Mouse (Mus musculus): ENCODE results near the gene Tap1. TPM values are rescaled to one million over a fixed set of nuclear protein-coding genes. Genes with fewer than 3 reads are reported as not detected.

Gene Tap1
- total RNA-seq, 4 experiments from 2014 or later, result 19.5 to 22.2 (median 21.3) TPM

- DNase-seq, result no peak
Measured at GRCm38 (mm10) chr17:34179913-34180859, 7.2 kb upstream of the Tap1 start.

DNA sequence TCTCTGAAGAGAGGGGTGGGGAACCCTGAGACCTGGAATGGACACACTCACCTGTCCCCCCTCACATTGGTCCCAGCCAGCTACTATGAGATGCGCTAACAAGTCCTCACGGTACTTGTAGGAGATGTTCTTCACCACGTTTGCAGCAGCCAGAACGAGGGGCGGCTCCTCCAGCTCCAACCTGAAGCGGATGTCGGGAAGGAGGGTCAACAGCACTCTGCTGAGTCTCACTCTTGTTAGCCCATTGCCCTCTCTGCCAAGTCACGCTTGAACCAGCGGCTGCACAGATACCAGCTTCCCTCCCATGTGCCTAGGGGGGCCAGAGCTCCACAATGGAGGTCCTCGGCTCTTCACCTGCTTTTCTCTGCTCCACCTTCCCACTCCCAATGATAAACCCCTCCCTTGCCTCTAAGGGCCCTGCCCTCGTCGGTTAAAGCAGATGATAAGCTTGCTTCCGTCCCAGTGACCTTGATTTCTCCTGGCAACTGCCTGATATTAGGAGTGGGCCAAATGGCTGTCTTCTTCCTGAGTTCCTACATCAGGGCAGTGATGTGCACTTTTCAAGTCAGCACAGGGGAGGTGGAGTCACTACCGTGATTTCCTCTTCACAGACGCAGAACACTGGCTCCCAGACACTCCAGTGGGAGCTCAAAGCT lies 3.7 kb upstream of the Tap1 start:
- DNase-seq, result no peak

- DNase-seq, result no peak
Measured at GRCm38 (mm10) chr17:34185526-34185925, 1.8 kb upstream of the Tap1 start.

DNA sequence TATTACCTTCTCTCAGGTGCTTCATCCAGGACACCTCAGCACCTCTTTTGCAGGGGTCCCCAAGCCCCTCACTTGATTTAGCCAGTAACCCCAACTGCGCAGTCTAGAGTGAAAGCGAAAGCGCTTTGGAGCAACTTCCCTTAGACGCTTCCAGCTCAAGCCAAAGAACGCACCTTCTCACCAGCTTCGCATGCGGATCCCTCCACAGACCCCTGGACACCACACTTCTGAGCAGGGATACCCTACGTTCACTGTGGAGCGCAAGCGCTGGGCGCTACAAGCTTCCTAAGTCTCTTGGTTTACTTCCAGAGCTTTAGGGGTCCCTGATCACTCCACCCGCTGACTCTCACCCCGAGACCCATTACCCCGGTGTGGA lies 480 bp upstream of the Tap1 start:
- no peak for DNase-seq

- DNase-seq, result no peak
Measured at GRCm38 (mm10) chr17:34188010-34188409, 657 bp downstream of the Tap1 start.

DNA sequence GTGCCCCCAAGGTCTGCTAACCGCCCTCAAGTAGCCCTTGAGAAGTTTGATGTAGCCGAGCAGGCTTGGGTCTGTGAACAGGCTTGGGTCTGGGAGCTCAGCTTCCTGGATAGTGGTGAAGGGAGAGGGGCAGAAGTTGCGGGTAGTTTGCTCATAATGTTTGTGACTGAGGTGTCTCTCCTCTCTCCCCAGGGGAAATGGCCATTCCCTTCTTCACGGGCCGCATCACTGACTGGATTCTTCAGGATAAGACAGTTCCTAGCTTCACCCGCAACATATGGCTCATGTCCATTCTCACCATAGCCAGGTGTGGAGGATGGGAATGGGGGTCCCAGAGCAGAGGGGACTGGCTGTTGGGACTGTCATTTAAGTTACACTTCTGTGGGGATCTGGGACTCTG lies 1.6 kb downstream of the Tap1 start:
- no peak for DNase-seq

DNA sequence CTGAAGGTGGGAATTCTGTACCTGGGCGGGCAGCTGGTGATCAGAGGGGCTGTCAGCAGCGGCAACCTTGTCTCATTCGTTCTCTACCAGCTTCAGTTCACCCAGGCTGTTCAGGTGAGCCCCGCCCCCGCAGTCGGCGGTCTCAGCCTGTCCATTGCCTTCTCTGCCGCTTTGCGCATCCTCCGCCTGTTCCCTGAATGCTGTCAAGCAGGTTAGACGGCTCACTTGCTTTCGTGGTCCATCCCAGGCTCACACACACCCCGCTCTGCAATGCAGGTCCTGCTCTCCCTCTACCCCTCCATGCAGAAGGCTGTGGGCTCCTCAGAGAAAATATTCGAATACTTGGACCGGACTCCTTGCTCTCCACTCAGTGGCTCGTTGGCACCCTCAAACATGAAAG lies 5.5 kb downstream of the Tap1 start:
- no peak for DNase-seq

GRCm38 (mm10) chr17:34193468-34193867 lies 6.1 kb downstream of the Tap1 start:
- no peak for DNase-seq

- no peak for DNase-seq
Measured at GRCm38 (mm10) chr17:34194723-34195122, 7.4 kb downstream of the Tap1 start.

- no peak for DNase-seq
Measured at GRCm38 (mm10) chr17:34196491-34196890, 9.1 kb downstream of the Tap1 start.

- peak; percentile 94 for DNase-seq
Measured at GRCm38 (mm10) chr17:34196941-34197894, 9.9 kb downstream of the Tap1 start, which contains the start of gene Psmb8. TSS of gene Psmb8 (plus strand) at chr17:34197721.

DNA sequence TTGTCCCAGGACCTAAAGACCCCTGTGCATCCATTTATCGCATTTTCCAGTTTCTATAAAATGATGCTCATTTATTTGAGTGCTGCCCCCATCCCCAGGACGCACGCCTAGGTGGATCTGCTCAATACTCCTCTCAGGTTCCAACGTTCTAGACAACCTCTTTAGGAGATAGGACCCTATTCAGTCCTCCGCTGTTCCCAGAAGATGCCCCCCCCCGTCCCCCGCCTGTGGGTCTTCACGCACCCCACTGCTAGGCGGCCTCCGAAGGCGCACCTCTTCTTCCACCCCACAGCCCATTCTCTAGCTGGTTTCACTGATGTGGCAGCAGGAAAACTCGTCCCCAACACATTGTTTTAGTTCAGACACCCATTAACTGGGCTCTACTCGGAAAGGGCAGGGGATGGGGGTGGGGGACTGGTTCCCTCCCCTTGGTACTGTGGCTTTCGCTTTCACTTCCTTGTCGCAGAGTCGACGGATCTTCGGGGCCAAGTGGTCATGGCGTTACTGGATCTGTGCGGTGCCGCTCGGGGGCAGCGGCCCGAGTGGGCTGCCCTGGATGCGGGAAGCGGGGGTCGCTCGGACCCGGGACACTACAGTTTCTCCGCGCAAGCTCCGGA lies 10.7 kb downstream of the Tap1 start:
- no peak for DNase-seq

DNA sequence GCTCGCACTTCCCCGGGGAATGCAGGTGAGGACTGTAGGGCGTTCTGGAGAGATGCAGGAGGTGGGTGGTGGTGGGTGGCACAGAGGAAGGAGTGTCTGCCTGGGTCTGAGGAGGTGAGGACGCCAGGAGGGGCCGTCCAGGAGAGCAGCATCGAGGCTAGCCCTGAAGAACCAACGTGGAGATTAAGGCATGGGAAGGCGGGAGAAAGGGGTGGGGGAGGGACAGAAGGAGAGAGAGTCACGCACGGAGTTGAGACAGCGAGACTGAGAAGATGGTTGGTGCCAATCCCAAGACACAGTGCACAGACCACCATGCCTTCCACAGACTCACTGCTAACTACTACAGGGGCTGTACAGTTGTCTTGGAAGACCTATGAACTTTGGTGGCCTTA lies 11.2 kb downstream of the Tap1 start:
- no peak for DNase-seq

DNA sequence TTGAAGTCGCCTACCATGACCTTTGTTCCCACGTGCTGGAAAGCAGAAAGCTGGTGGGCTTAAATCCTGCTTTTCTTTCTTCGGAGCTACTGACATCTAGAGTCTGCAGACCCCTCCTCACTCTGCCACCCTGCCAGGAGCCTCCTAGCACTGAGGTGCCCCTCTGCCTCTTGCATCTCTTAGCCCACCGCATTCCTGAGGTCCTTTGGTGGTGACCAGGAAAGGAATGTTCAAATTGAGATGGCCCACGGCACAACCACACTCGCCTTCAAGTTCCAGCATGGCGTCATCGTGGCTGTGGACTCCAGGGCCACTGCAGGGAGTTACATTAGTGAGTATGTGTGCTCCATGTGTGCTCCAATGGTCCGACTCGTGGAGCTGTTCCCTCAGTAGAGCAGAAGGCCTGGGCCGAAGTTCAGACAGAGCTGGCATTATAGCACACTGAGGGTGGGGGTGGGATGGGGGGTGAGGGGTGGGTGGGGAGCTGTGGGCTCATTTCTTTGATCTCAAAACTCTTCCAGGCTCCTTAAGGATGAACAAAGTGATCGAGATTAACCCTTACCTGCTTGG lies 11.8 kb downstream of the Tap1 start:
- DNase-seq, result no peak

- DNase-seq, result no peak
Measured at GRCm38 (mm10) chr17:34200047-34200446, 12.7 kb downstream of the Tap1 start.

DNA sequence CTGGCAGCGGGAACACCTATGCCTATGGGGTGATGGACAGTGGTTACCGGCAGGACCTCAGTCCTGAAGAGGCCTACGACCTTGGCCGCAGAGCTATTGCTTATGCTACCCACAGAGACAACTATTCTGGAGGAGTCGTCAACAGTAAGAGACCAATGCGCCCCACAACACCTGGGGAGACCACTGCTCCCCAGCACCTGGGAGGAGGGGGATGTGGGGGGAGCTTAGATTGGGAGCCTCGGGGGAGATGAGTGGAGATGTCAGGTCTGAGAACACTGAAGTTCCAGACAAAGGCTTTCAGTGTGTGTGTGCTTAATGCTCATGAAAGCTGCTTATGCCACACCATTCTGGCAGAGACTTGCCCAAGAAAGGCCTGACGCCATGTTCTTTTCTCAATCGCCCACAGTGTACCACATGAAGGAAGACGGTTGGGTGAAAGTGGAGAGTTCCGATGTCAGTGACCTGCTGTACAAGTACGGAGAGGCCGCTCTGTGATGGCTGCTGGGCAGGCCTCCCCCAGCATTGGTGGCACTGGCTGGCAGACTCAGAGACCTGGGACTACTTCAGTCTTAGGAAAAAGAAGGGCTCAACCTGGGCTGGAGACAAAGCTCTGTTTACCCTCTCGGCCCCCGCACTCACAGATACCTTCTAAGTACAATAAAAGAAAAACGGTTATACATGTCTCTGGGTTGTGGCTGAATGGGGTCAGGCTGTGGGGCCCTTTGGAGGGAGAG lies 13.6 kb downstream of the Tap1 start:
- no peak for DNase-seq

DNA sequence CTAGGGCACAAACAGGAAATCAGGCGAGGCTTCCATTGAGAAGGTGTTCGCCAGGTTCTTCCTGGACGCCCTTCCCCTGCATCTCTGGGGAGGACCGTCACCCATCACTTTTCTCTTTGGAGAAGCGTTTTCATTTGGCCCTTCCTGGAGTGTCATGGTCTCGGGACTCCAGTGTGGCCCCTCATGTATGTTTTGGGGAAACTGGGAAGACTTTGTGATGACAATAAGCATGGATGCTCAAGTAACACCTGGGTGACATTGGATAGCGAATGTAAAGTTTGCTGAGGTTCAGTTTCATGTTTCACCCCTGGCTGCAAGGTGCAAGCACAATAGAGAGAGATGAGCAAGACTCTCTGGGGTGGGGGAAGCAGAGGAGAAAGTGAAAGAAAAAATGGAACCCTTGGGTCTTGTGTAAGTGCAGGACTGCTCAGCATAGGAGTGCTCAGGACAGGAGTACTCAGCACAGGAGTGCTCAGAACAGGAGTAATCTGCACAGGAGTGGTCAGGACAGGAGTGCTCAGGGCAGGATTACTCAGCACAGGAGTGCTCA lies 14.2 kb downstream of the Tap1 start:
- DNase-seq, result no peak

DNA sequence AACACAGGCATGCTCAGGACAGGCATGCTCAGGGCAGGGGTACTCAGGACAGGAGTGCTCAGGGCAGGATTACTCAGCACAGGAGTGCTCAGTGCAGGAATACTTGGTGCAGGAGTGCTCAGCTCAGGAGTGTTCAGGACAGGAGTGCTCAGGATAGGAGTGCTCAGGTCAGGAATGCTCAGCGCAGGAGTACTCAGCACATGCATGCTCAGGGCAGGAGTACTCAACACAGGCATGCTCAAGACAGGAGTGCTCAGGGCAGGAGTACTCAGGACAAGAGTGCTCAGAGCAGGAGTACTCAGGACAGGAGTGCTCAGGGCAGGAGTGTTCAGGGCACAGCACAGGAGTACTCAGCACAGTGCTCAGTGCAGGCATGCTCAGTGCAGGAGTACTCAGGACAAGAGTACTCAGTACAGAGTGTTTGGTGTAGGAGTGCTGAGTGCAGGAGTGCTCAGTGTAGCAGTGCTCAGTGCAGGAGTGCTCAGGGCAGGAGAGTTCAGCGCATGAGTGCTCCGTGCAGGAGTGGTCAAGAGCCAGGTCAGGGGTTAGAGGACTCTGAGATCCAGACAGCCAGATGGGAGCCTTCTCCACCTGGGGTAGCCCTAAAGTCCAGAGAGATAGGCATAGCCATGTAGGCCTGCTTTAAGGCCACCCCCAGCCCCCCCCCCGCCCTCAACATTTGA lies 15.5 kb downstream of the Tap1 start:
- DNase-seq, result no peak

GRCm38 (mm10) chr17:34203444-34203843 lies 16.1 kb downstream of the Tap1 start, which contains the start of gene Tap2:
TSS of gene Tap2 (plus strand) at chr17:34203527.
- DNase-seq, result no peak
